Mouse (Mus musculus) CH12.LX (cell line): ENCODE data around the gene Alkbh4. TPM values are rescaled to one million over a fixed set of nuclear protein-coding genes. Genes with fewer than 3 reads are reported as not detected.

Experiments used
- DNase-seq: peaks from one replicate; pipeline ENCODE4 v3.0.0-alpha.2; 2013; ENCODE audit errors: extremely low read depth
- H3K27ac ChIP-seq: 2 replicates; pipeline ENCODE4 v1.5.1; 2012; ENCODE audit warnings: low read depth, mild to moderate bottlenecking, control low read depth, moderate library complexity; ENCODE audit not compliant: insufficient read depth
- H3K27me3 ChIP-seq: replicated peaks from 2 replicates; pipeline ENCODE3; 2012; ENCODE audit warnings: inconsistent platforms
- H3K36me3 ChIP-seq, 2 experiments: replicated peaks in 1 of 2; 2 replicates each; pipeline versions ENCODE3 to v1.6.1; 2012; ENCODE audit warnings: inconsistent platforms in 1 of 2, low read length in 1 of 2, mild to moderate bottlenecking in 1 of 2, mixed read lengths in 1 of 2, moderate library complexity in 1 of 2; ENCODE audit not compliant: control insufficient read depth in 1 of 2, insufficient read depth in 1 of 2
- H3K4me1 ChIP-seq, 2 experiments: 2 replicates each; pipeline ENCODE4 v1.6.1; 2012; ENCODE audit warnings: inconsistent platforms in 1 of 2, moderate library complexity in 1 of 2; ENCODE audit not compliant: insufficient read depth in 2 of 2, control insufficient read depth in 1 of 2
- H3K4me2 ChIP-seq: 2 replicates; pipeline ENCODE4 v1.6.1; 2012; ENCODE audit warnings: low read depth, mild to moderate bottlenecking, control low read depth; ENCODE audit not compliant: poor library complexity, insufficient read depth, severe bottlenecking
- H3K4me3 ChIP-seq, 3 experiments: fragments of 150-350 bp in 1 of 3; sonication (generic) in 1 of 3; replicated peaks in 1 of 3; 2 replicates each; pipeline versions ENCODE3 to v1.5.1; 2011 to 2012; ENCODE audit warnings: low read depth in 2 of 3, low read length in 2 of 3, mild to moderate bottlenecking in 2 of 3, moderate library complexity in 2 of 3, control low read depth in 1 of 3, improper control_type of control experiment in 1 of 3, inconsistent platforms in 1 of 3, mixed read lengths in 1 of 3; ENCODE audit not compliant: poor library complexity in 1 of 3
- H3K79me2 ChIP-seq: replicated peaks from 2 replicates; pipeline ENCODE4 v1.6.1; 2012; ENCODE audit warnings: mild to moderate bottlenecking, moderate library complexity; ENCODE audit not compliant: control insufficient read depth, poor library complexity, insufficient read depth, severe bottlenecking; ENCODE audit errors: extremely low read depth
- H3K9ac ChIP-seq: 2 replicates; pipeline ENCODE4 v1.6.1; 2012; ENCODE audit warnings: low read depth, mild to moderate bottlenecking, control low read depth, moderate library complexity; ENCODE audit not compliant: insufficient read depth
- H3K9me3 ChIP-seq: replicated peaks from 2 replicates; pipeline ENCODE3; 2012; ENCODE audit warnings: low read length, inconsistent platforms, mixed read lengths
- CHD1 ChIP-seq: IDR thresholded peaks from 2 replicates; pipeline ENCODE4 v1.6.1; 2012; ENCODE audit warnings: low read depth, low read length, improper control_type of control experiment, inconsistent platforms
- CHD2 ChIP-seq: IDR thresholded peaks from 2 replicates; pipeline ENCODE4 v1.6.1; 2011; ENCODE audit warnings: low read length, improper control_type of control experiment
- ELF1 ChIP-seq: IDR thresholded peaks from 2 replicates; pipeline ENCODE4 v1.6.1; 2014; ENCODE audit warnings: low read depth, mild to moderate bottlenecking, inconsistent platforms, low read length, improper control_type of control experiment
- EP300 ChIP-seq: IDR thresholded peaks from 2 replicates; pipeline ENCODE4 v1.6.1; 2011; ENCODE audit warnings: low read length, improper control_type of control experiment
- ETS1 ChIP-seq: conservative IDR thresholded peaks from 2 replicates; pipeline ENCODE4 v1.6.1; 2012; ENCODE audit warnings: low read depth, mild to moderate bottlenecking, inconsistent platforms, low read length, improper control_type of control experiment, moderate library complexity
- KAT2A ChIP-seq: IDR thresholded peaks from 2 replicates; pipeline ENCODE4 v1.6.1; 2012; ENCODE audit warnings: low read length, improper control_type of control experiment, inconsistent platforms; ENCODE audit not compliant: insufficient replicate concordance
- MAFK ChIP-seq: IDR thresholded peaks from 2 replicates; pipeline ENCODE4 v1.6.1; 2011; ENCODE audit warnings: low read length, improper control_type of control experiment; ENCODE audit not compliant: insufficient replicate concordance
- MAX ChIP-seq: IDR thresholded peaks from 2 replicates; pipeline ENCODE4 v1.6.1; 2011; ENCODE audit warnings: low read length, improper control_type of control experiment
- MAZ ChIP-seq: IDR thresholded peaks from 2 replicates; pipeline ENCODE4 v1.6.1; 2012; ENCODE audit warnings: low read depth, mild to moderate bottlenecking, inconsistent platforms, low read length, improper control_type of control experiment, moderate library complexity
- MYC ChIP-seq: IDR thresholded peaks from 2 replicates; pipeline ENCODE4 v1.6.1; 2011; ENCODE audit warnings: low read depth, mild to moderate bottlenecking, improper control_type of control experiment, low read length
- NELFE ChIP-seq: IDR thresholded peaks from 2 replicates; pipeline ENCODE4 v1.6.1; 2011; ENCODE audit warnings: low read depth, low read length, improper control_type of control experiment
- PAX5 ChIP-seq: IDR thresholded peaks from 2 replicates; pipeline ENCODE4 v1.6.1; 2012; ENCODE audit warnings: low read length, inconsistent platforms, mixed read lengths
- RAD21 ChIP-seq: IDR thresholded peaks from 2 replicates; pipeline ENCODE4 v1.6.1; 2011; ENCODE audit warnings: low read depth, mild to moderate bottlenecking, low read length, improper control_type of control experiment, moderate library complexity
- RCOR1 ChIP-seq: conservative IDR thresholded peaks from 2 replicates; pipeline ENCODE4 v1.6.1; 2012; ENCODE audit warnings: low read depth, mild to moderate bottlenecking, inconsistent platforms, low read length, improper control_type of control experiment
- SIN3A ChIP-seq: IDR thresholded peaks from 2 replicates; pipeline ENCODE4 v1.6.1; 2012; ENCODE audit warnings: low read length, improper control_type of control experiment, inconsistent platforms
- UBTF ChIP-seq: IDR thresholded peaks from 2 replicates; pipeline ENCODE4 v1.6.1; 2012; ENCODE audit warnings: low read depth, mild to moderate bottlenecking, inconsistent platforms, low read length, improper control_type of control experiment, moderate library complexity
- USF1 ChIP-seq: IDR thresholded peaks from 2 replicates; pipeline ENCODE4 v1.6.1; 2014; ENCODE audit warnings: low read depth, mild to moderate bottlenecking, inconsistent platforms, low read length, improper control_type of control experiment
- ZC3H11A ChIP-seq: IDR thresholded peaks from 2 replicates; pipeline ENCODE4 v1.6.1; 2012; ENCODE audit warnings: low read depth, mild to moderate bottlenecking, inconsistent platforms, low read length, improper control_type of control experiment
- ZMIZ1 ChIP-seq: IDR thresholded peaks from 2 replicates; pipeline ENCODE4 v1.6.1; 2012; ENCODE audit warnings: low read depth, mild to moderate bottlenecking, inconsistent platforms, low read length, improper control_type of control experiment
- ZNF384 ChIP-seq: IDR thresholded peaks from 2 replicates; pipeline ENCODE4 v1.6.1; 2012; ENCODE audit warnings: low read depth, low read length, improper control_type of control experiment, inconsistent platforms
- dilution Hi-C: fragments of 300-500 bp; cut with MboI; formaldehyde crosslinking; loops from 2 replicates; pipeline ENCODE4 v1.14.3; 2020; ENCODE audit warnings: low sequenced_read_pairs; ENCODE audit not compliant: extremely low pct_unique_long_range_greater_than_20kb, extremely low pct_ligation_motif_present
- in situ Hi-C: fragments of 300-500 bp; cut with MboI; formaldehyde crosslinking; loops from 3 replicates; pipeline ENCODE4 v1.14.3; 2019; ENCODE audit warnings: low sequenced_read_pairs, low pct_ligation_motif_present, low pct_unique_long_range_greater_than_20kb, mixed read lengths
- polyA plus RNA-seq: library from polyadenylated mRNA; unstranded; fragments of >175 nt; gene quantifications from 2 replicates; pipeline ENCODE4 v1.2.1, GENCODE M21; 2012; ENCODE audit warnings: low read depth; ENCODE audit not compliant: insufficient read length
- total RNA-seq, 2 experiments: library from RNA; depleted of rRNA; stranded (reverse); fragments of 300-350 nt in 1 of 2; fragments of >200 nt in 1 of 2; gene quantifications; 2 replicates each; pipeline ENCODE4 v1.2.3; 2012 to 2014

The Alkbh4 gene
- total and polyA plus RNA-seq, 3 experiments: 12.2 to 15.9 (median 12.9) TPM

GRCm38 (mm10) chr5:136091927-136092326 is 44.0 kb upstream of the Alkbh4 start:
- DNase-seq: no peak
- Histone ChIP-seq H3K4me1 (peaks cover 5 to 35% of the 10 kb centered on the region in 2 experiments; a peak in 3 of 4 replicates), H3K79me2 (no peaks in the 10 kb centered on the region), H3K4me3 (no peak overlapping the region), H3K27ac (no peak overlapping the region), H3K27me3 (peaks cover 62% of the 10 kb centered on the region), H3K4me2 (no peak overlapping the region), H3K9me3 (no peaks in the 10 kb centered on the region), H3K36me3 (no peaks in the 10 kb centered on the region), H3K9ac (no peak overlapping the region)
- in situ Hi-C loops: no loop called here
- no peak for TF ChIP-seq MAX
- no peak for TF ChIP-seq NELFE
- no peak for TF ChIP-seq CHD1
- no peak for TF ChIP-seq SIN3A
- TF ChIP-seq UBTF: no peak
- TF ChIP-seq CHD2: no peak
- no peak for TF ChIP-seq ELF1
- no peak for TF ChIP-seq ETS1
- TF ChIP-seq PAX5: no peak
- no peak for TF ChIP-seq MAFK
- TF ChIP-seq MAZ: no peak
- no peak for TF ChIP-seq RCOR1
- TF ChIP-seq USF1: no peak
- TF ChIP-seq RAD21: no peak
- dilution Hi-C loops: no loop called here

GRCm38 (mm10) chr5:136094249-136095010 is 41.5 kb upstream of the Alkbh4 start:
- Histone ChIP-seq H3K4me1 (peaks cover 3 to 27% of the 10 kb centered on the region in 2 experiments; a peak in 2 of 4 replicates), H3K27ac (no peak overlapping the region), H3K9ac (no peak overlapping the region), H3K4me2 (no peak overlapping the region), H3K79me2 (no peaks in the 10 kb centered on the region), H3K36me3 (no peaks in the 10 kb centered on the region), H3K4me3 (no peak overlapping the region), H3K9me3 (no peaks in the 10 kb centered on the region), H3K27me3 (peaks cover 61% of the 10 kb centered on the region)
- DNase-seq: no peak
- in situ Hi-C loops: no loop called here
- no peak for TF ChIP-seq ZMIZ1
- TF ChIP-seq MAZ: no peak
- TF ChIP-seq ELF1: no peak
- no peak for TF ChIP-seq ZNF384
- TF ChIP-seq MYC: no peak
- TF ChIP-seq ZC3H11A: no peak
- no peak for TF ChIP-seq EP300
- TF ChIP-seq UBTF: no peak
- no peak for TF ChIP-seq KAT2A
- dilution Hi-C loops: no loop called here
